Mouse (Mus musculus) spleen, postnatal 4 days (tissue): ENCODE results near the gene Tspan15.

Experiments
- DNase-seq, 2 experiments: peaks; one replicate each; pipeline ENCODE4 v3.0.0; 2022; ENCODE audit warnings: low spot score in 2 of 2

Gene Tspan15

GRCm38 (mm10) chr10:62189910-62190309 is 41.1 kb downstream of the Tspan15 start:
- DNase-seq, result peak; percentile 65 to 78

- DNase-seq, result no peak
Measured at GRCm38 (mm10) chr10:62189303-62189702, 41.7 kb downstream of the Tspan15 start.

- peak; percentile 84 to 96 for DNase-seq
Measured at GRCm38 (mm10) chr10:62186882-62187281, 44.2 kb downstream of the Tspan15 start.

- peak; percentile 91 to 98 for DNase-seq
Measured at GRCm38 (mm10) chr10:62183053-62183452, 48.0 kb downstream of the Tspan15 start.

GRCm38 (mm10) chr10:62182471-62183014 is 48.5 kb downstream of the Tspan15 start:
- no peak for DNase-seq

DNA sequence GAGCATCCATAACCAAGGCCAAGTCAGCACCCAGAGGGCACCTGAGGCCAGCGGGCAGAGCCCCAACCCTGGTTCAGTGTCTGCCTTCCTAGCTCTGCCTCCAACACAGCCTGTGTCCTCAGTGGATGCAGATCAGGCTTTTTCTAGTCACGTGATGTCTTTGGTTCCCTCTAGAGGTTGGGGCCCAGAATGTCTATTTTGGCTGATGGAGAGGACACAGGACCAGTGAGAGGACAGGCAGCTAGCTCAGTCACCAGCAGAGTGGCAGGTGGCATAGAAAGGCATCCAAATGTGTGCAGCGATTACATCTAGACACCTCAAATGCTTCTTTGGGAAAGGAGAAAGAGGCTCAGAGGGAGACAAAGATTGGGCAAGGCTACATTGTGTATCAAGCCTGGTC is 49.4 kb downstream of the Tspan15 start:
- no peak for DNase-seq

DNA sequence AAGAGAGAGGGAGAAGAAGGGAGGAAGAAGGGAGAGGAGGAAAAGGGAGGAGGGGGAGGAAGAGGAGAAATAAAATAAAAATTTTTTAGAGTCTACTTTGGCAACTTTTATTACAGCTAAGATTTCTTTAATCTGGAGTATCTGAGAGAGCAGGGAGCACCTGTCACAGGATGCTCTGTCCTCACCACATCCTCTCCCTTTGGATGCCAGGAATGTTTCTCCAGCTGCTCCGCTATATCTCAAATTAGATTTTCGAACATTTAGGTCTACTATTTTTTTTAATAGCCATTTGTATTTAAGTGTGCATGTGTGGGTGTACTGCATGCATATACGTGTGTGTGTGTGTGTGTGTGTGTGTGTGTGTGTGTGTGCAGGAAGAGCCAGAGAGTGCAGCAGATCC is 51.1 kb downstream of the Tspan15 start:
- no peak for DNase-seq

DNA sequence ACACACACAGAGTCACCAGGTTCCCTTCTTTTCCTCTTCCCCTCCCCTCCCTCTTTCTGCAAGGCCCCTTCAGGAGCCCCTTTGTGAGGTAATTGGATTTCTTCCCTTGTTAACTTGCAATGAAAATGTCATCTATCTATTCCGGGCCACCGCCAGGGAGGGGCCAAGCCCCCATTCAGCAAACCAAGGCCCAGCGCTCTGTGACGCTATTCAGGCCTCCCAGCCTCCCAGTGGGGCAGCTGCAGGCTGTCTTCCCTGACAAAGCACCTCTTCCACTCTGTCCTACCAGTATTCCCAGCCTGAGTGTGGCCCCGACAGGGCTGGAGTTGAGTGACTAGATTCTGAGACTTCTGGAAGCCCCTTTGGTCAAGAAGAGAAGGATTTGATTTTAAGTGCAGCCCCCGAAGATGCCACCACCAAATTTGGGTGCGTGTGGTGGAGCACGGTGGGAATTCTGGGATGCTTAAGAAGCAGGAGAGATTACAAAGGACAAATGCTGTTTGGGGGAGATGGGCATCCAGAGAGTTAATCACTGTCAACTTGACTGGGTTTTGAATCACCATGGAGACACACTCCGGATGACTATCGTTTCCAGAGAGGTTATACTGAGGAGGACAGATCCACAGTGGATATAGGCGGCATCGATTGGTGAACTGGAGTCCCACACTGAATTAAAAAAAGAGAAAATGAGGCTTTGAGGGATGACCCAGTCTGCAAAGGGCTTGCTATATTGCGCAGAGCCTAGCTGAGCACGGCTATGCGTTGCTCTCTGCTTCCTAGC is 56.3 kb downstream of the Tspan15 start:
- DNase-seq, result no peak

GRCm38 (mm10) chr10:62173941-62174448 is 57.1 kb downstream of the Tspan15 start:
- no peak for DNase-seq

DNA sequence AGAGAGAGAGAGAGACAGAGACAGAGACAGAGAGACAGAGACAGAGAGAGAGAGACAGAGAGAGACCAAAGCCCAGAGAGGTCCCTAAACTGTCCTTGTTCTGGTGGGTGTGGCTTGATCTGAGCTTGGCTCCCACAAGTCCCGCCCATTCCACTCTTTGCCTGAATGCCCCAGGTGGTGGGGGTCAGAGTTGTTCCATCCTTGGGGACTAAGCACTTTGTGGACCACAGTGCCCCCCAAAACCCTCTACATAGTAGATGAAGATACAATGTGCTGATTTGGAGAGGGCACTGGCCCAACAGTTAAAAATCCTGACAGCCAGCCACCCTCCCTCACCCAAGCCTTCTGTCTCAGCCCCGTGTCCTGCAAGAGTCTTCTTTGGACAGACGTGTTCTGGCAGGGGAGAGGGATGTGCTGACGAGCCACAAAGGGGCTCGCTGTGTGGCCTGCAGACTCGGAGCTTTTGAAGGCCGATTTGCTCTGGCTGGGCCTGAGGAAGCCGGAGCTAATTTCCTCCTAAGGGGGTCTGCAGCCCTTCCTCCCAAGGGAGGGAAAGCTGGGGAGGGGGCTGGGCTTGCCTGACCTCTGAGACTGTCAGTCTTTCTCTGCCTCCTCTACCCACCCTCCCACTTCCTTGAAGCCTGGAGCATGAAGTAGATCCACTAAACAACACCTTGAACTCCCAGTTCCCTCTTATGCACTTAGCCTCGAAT is 58.1 kb downstream of the Tspan15 start:
- DNase-seq, result no peak

DNA sequence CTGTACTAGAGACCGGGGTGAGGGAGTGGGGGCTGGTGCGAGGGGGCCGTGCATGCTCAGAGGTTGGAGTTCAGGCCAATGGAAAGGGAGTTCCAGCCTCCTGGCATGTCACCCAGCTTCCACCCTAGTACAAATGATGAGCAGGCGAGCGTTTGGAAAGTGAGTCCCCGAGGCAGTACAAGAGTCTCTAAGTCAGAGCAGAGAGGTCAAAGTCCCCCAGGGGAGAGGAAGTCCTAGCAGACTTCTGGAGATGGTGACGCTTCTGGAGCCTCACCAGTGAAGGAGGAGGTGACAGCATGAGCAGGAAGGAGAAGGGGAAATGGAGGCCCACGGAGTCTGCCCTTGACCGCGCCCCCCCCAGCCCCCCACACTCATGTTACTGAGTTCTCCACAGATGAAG is 68.6 kb downstream of the Tspan15 start:
- peak; percentile 24 to 61 for DNase-seq

DNA sequence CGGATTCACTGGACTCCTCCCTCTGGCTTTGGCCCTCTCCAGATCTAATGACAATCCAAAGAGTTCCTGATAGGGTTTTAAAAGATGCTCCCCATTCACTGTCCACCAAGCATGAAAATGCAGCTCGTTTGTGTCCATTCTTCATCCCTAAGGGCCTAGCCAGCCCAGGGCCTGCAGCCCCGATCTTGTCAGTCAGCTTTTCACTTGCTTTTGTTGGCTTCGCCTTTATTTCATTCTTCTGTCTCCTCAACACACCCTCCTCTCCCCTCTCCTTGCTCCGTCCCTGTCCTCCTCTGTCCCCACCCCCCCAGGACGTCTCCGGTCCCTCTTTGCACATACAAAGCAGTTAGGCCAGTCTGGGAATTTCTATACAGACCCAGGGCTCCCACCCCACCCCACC is 81.1 kb downstream of the Tspan15 start:
- no peak for DNase-seq

GRCm38 (mm10) chr10:62147466-62148248 is 83.4 kb downstream of the Tspan15 start:
- no peak for DNase-seq

GRCm38 (mm10) chr10:62145957-62146356 is 85.1 kb downstream of the Tspan15 start:
- no peak for DNase-seq

- no peak for DNase-seq
Measured at GRCm38 (mm10) chr10:62143820-62144219, 87.2 kb downstream of the Tspan15 start, which contains the start of gene Fam241b. TSS of gene Fam241b (minus strand) at chr10:62143920.

DNA sequence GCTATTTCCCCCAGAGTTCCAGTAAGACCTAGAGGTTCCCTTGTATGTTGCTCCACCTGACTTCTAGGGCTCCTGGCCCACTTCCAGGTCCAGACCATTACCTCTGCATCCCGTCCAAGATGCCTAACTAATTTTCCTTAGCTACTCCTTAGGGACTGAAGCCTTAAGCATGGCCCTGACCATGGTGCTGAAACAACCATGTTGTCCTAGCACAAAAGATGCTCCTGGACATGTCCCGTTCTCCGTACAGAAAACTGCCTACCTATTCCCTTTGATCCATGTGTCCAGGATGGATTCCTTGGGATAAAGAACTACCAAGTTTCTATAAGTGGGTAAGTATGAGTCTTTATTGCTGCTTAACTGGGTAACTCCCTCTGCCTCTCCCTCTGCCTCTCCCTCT is 93.0 kb downstream of the Tspan15 start:
- no peak for DNase-seq

- DNase-seq, result no peak
Measured at GRCm38 (mm10) chr10:62137150-62137549, 93.9 kb downstream of the Tspan15 start.

GRCm38 (mm10) chr10:62135696-62136470 is 95.2 kb downstream of the Tspan15 start:
- no peak for DNase-seq
